16 mouse cellular contexts compared by ENCODE assay signal in the genomic region with DNA sequence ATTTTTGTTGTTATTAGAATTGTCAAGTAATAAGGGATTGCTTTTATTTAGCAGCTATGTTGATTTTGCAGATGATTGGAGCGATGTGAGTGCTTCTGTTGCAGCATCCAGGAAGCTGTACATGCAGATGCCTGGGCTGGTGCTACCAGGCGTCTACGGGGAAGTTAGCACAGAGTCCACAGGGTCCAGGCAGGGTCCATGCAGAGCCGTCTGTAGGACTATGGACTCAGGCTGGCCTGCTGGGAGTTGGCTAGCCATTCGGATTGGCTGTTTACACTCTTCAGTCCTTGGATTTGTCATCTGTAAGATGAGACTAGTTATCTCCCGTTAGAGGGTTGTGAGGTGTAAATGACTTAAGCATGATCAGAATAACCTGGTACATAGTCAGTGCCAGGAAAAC. TPM values are rescaled to one million over a fixed set of nuclear protein-coding genes. Genes with fewer than 3 reads are reported as not detected.
DNase-seq lines count a peak whose midpoint lies in the region; ATAC-seq lines count a peak whose summit lies in the region.
"Had no signal": no experiment of that assay in that cellular context is flagged by ENCODE, and none has a peak within 500 bp of the region (broad histone marks: within the 10 kb centered on the region; RNA-seq: fewer than 3 reads in every experiment).

No protein-coding gene starts in this region.

- no peak overlapping the region for H3K9ac ChIP-seq in kidney, embryonic 14.5 days (ENCODE audit: low read depth, low read length)
- no peak overlapping the region for H3K9ac ChIP-seq in liver, embryonic 13.5 days
- H3K9ac ChIP-seq: forebrain, embryonic 12.5 days; limb, embryonic 13.5 days had no signal

- H3K4me1 ChIP-seq in kidney, embryonic 14.5 days (ENCODE audit: control insufficient read depth, insufficient read depth, low read length), result no peaks in the 10 kb centered on the region
- peaks cover 9% of the 10 kb centered on the region for H3K4me1 ChIP-seq in liver, embryonic 13.5 days (replicated peaks)
- H3K4me1 ChIP-seq: forebrain, embryonic 12.5 days; limb, embryonic 13.5 days; midbrain, embryonic 10.5 days had no signal

- peaks cover 76% of the 10 kb centered on the region for H3K36me3 ChIP-seq in kidney, embryonic 14.5 days (ENCODE audit: control insufficient read depth, insufficient read depth, low read length)
- H3K36me3 ChIP-seq in liver, embryonic 13.5 days, result peaks cover 85% of the 10 kb centered on the region

- no peaks in the 10 kb centered on the region for H3K27me3 ChIP-seq in kidney, embryonic 14.5 days (ENCODE audit: control insufficient read depth, insufficient read depth, low read length)
- H3K27me3 ChIP-seq in liver, embryonic 13.5 days, result no peaks in the 10 kb centered on the region
- H3K27me3 ChIP-seq: forebrain, embryonic 12.5 days; limb, embryonic 13.5 days had no signal

- ATAC-seq in kidney, embryonic 14.5 days (ENCODE audit: low FRiP score, low TSS enrichment), result no peak
- peak; percentile 82 for ATAC-seq in liver, embryonic 13.5 days (ENCODE audit: low read depth)
- ATAC-seq: hindbrain, embryonic 16.5 days had no signal

- DNase-seq in kidney, adult 18-20 months, result peak; percentile 40
- DNase-seq in kidney, postnatal 14 days, result peak; percentile 67
- no peak for DNase-seq in liver, embryonic 13.5 days
- no peak for DNase-seq in retina, postnatal 1 day
- no peak for DNase-seq in right cerebral cortex, adult 18-20 months
- no peak for DNase-seq in urinary bladder, postnatal 36 days (ENCODE audit: low spot score in 2 of 2)
- no peak for DNase-seq in right cerebral cortex, adult 2 months (ENCODE audit: low spot score in 2 of 2)
- DNase-seq: cerebellum, adult 2 months; gastrocnemius, postnatal 36 days; thymus, adult 2 months had no signal

- no peak overlapping the region for H3K4me3 ChIP-seq in kidney, embryonic 14.5 days (ENCODE audit: low read length)
- no peak overlapping the region for H3K4me3 ChIP-seq in liver, embryonic 13.5 days (replicated peaks)
- H3K4me3 ChIP-seq: forebrain, embryonic 12.5 days; limb, embryonic 13.5 days; midbrain, embryonic 10.5 days had no signal

- no peak overlapping the region for H3K4me2 ChIP-seq in kidney, embryonic 14.5 days (replicated peaks; ENCODE audit: low read depth, low read length)
- no peak overlapping the region for H3K4me2 ChIP-seq in liver, embryonic 13.5 days
- H3K4me2 ChIP-seq: forebrain, embryonic 12.5 days; limb, embryonic 13.5 days had no signal

- H3K27ac ChIP-seq in kidney, embryonic 14.5 days (ENCODE audit: low read depth, low read length), result no peak overlapping the region
- H3K27ac ChIP-seq in liver, embryonic 13.5 days, result no peak overlapping the region
- H3K27ac ChIP-seq: forebrain, embryonic 12.5 days; limb, embryonic 13.5 days; macrophage; midbrain, embryonic 10.5 days had no signal

- no peaks in the 10 kb centered on the region for H3K9me3 ChIP-seq in kidney, embryonic 14.5 days (ENCODE audit: control insufficient read depth, low read length)
- no peaks in the 10 kb centered on the region for H3K9me3 ChIP-seq in liver, embryonic 13.5 days (replicated peaks)
- H3K9me3 ChIP-seq: forebrain, embryonic 12.5 days; limb, embryonic 13.5 days; midbrain, embryonic 10.5 days had no signal

- 84% methylated on average over 6 of the region's 6 CpGs for whole genome bisulfite sequencing in kidney, embryonic 14.5 days
- WGBS in liver, embryonic 13.5 days (ENCODE audit: insufficient replicate concordance), result 71% methylated on average over 6 of the region's 6 CpGs

RNA-seq across cellular contexts. Expression of a gene that starts 11.4 kb away (rescaled TPM):
- 26.4 and 48.9 TPM in 2 replicates for polyA plus RNA-seq in kidney, embryonic 14.5 days (2014; fragmentation: Nextera tagmentation; extraction: Ambion mirVana)
- 18.5 and 24.0 TPM in 2 replicates for polyA plus RNA-seq in liver, embryonic 13.5 days (2015; fragmentation: Nextera tagmentation; extraction: Ambion mirVana)

RNA-seq across cellular contexts. Expression of a gene that starts 55.4 kb away (rescaled TPM):
- polyA plus RNA-seq in kidney, embryonic 14.5 days (2014; fragmentation: Nextera tagmentation; extraction: Ambion mirVana), result 4.0 and 4.3 TPM in 2 replicates
- 0.34 and 0.69 TPM in 2 replicates for polyA plus RNA-seq in liver, embryonic 13.5 days (2015; fragmentation: Nextera tagmentation; extraction: Ambion mirVana)
- polyA plus RNA-seq: macrophage had no signal

Comparison
In these comparisons a context has a peak if more than half of its experiments do, and no peak if none do; other contexts are left out.
1. DNase-seq: peak in kidney, adult 18-20 months (single experiment) and kidney, postnatal 14 days (single experiment); none in liver, embryonic 13.5 days (single experiment), retina, postnatal 1 day (single experiment), right cerebral cortex, adult 18-20 months (single experiment), urinary bladder, postnatal 36 days (0 of 2) and right cerebral cortex, adult 2 months (0 of 2).